Mouse (Mus musculus) forebrain, embryonic 16.5 days (tissue): ENCODE measurements at regions not wholly inside any gene's neighbourhood (a gene's known extent, or its start where the extent isn't known, plus 50 kb on each side); places are given as distances from the start of the nearest gene placed in this dataset.

Experiments
- ATAC-seq: fragments of 200-750 bp; cut with Nextera tagmentation; 2 replicates; pipeline ENCODE4 v1.8.0; 2017; ENCODE audit warnings: mild to moderate bottlenecking, moderate library complexity
- H3K27ac ChIP-seq: fragments of 300-500 bp; sonication (generic); 2 replicates; pipeline ENCODE4 v1.5.1; 2014; ENCODE audit warnings: low read length, control low read depth
- H3K27me3 ChIP-seq: fragments of 300-500 bp; sonication (generic); replicated peaks from 2 replicates; pipeline ENCODE4 v1.6.1; 2014; ENCODE audit warnings: low read length; ENCODE audit not compliant: control insufficient read depth, insufficient read depth
- H3K36me3 ChIP-seq: fragments of 300-500 bp; sonication (generic); 2 replicates; pipeline ENCODE4 v1.6.1; 2014; ENCODE audit not compliant: control insufficient read depth, insufficient read depth
- H3K4me1 ChIP-seq: fragments of 300-500 bp; sonication (generic); replicated peaks from 2 replicates; pipeline ENCODE4 v1.6.1; 2014; ENCODE audit warnings: low read length; ENCODE audit not compliant: control insufficient read depth, insufficient read depth
- H3K4me2 ChIP-seq: fragments of 300-500 bp; sonication (generic); 2 replicates; pipeline ENCODE4 v1.6.1; 2014; ENCODE audit warnings: mild to moderate bottlenecking, low read length, control low read depth
- H3K4me3 ChIP-seq: fragments of 300-500 bp; sonication (generic); replicated peaks from 2 replicates; pipeline ENCODE4 v1.5.1; 2014; ENCODE audit warnings: mild to moderate bottlenecking, low read length, control low read depth
- H3K9ac ChIP-seq: fragments of 300-500 bp; sonication (generic); replicated peaks from 2 replicates; pipeline ENCODE4 v1.6.1; 2014; ENCODE audit warnings: low read depth, low read length, control low read depth
- H3K9me3 ChIP-seq: fragments of 300-500 bp; sonication (generic); 2 replicates; pipeline ENCODE4 v1.6.1; 2016; ENCODE audit warnings: low read length; ENCODE audit not compliant: control insufficient read depth
- WGBS: fragments of 180-500 bp; shearing (Covaris S2); extraction: QIAGEN DNeasy Blood & Tissue Kit; methylation state at CpG from one replicate; pipeline ENCODE4 v1.1.7; 2014; 5-methylcytosine and 5-hydroxymethylcytosine counted together

DNA sequence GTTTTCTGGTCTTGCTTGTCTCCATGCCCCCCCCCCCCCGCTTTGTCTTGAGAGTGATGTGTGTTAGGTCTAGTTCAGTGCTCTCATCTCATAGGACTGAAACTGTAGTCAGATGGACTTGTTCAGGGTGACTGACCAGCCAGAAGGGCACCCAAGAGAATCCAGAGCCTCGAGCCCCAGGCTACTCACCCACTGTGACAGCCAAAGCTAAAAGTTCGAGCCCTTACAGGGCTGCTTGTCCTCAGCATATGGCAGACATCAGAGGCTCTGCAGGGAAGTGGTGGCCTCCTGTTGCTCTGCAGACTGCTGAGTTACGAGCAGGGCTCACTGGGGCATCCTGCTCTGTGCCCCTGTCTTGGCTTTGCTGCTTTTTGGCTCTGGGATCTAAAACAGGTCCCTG lies 64.9 kb downstream of the Fam43a start:
- H3K4me3 ChIP-seq, result no peak overlapping the region
- no peaks in the 10 kb centered on the region for H3K36me3 ChIP-seq
- no peaks in the 10 kb centered on the region for H3K9me3 ChIP-seq
- 63% methylated on average over 4 of the region's 4 CpGs for WGBS
- H3K9ac ChIP-seq, result no peak overlapping the region
- H3K27ac ChIP-seq, result no peak overlapping the region
- H3K27me3 ChIP-seq, result no peaks in the 10 kb centered on the region
- ATAC-seq, result no peak
- no peaks in the 10 kb centered on the region for H3K4me1 ChIP-seq
- no peak overlapping the region for H3K4me2 ChIP-seq

DNA sequence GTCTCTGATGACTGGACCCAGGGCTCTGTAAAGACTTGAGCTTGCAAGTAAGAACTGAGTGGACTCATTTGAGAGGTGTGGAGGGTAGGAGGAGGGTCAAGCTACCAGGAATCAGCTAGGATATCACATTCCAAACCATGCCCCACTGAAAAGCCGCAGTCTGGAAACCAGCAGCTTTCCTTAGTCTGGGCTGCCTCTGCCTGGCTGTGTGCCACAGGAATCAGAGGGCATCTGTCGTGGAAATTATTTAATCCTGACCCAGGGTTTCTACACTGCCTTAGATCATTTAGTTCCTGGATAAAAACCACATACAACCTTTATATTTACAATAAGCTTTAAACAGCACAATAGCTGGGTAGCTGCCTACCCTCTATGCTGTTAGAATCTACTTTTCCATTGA lies 66.4 kb downstream of the Fam43a start:
- 43% methylated on average over 2 of the region's 2 CpGs for WGBS
- H3K9ac ChIP-seq, result no peak overlapping the region
- no peak for ATAC-seq

DNA sequence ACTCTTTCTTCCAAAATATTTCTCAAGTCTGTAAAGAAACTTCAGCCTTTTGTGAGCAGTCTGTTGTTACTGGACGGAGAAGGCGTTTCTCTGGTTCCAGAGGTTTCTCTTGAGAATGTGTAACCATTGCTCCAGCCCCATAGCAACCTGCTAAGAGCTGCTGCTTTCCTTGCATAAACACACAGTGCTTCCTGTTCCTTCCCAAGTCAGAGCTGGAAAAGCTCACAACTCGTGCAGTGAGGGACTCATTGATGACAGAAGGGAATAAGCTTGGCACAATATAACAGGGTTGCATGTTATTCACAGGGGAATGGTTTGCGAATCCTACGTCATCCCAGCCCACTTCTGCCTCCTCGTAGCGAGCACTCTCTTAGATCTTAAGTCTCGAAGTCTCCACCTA lies 70.4 kb downstream of the Fam43a start:
- Histone ChIP-seq H3K4me1 (peaks cover 6% of the 10 kb centered on the region), H3K4me2 (no peak overlapping the region), H3K9me3 (no peaks in the 10 kb centered on the region), H3K9ac (no peak overlapping the region), H3K4me3 (no peak overlapping the region), H3K36me3 (no peaks in the 10 kb centered on the region), H3K27ac (no peak overlapping the region), H3K27me3 (no peaks in the 10 kb centered on the region)
- WGBS, result 85% methylated on average over 8 of the region's 8 CpGs
- ATAC-seq, result no peak

More for the DNA sequence above, 66.4 kb downstream of the Fam43a start:
- no peaks in the 10 kb centered on the region for H3K4me1 ChIP-seq
- no peak overlapping the region for H3K4me2 ChIP-seq
- no peak overlapping the region for H3K27ac ChIP-seq
- no peaks in the 10 kb centered on the region for H3K27me3 ChIP-seq
- H3K9me3 ChIP-seq, result no peaks in the 10 kb centered on the region
- H3K4me3 ChIP-seq, result no peak overlapping the region
- no peaks in the 10 kb centered on the region for H3K36me3 ChIP-seq

DNA sequence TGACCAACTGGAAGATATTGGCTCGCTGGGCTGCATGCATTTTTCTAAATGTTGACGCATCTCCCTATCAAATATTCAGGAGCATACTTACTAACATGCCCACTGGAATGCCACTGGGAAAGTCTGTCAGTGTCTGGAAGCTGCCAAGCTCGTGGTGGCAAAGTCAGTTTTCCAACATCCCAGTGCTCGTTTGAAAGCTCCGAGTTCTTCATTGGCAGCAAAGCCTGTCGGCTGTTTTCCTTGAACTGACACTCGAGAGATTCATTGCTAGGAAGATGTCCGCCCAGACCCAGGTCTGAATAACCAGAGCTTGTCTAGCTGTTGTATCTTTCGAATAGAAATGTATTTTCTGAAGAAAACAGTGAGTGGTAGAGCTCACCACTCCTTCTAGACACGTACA lies 72.1 kb downstream of the Fam43a start:
- no peaks in the 10 kb centered on the region for H3K27me3 ChIP-seq
- no peak overlapping the region for H3K27ac ChIP-seq
- peaks cover 6% of the 10 kb centered on the region for H3K4me1 ChIP-seq
- H3K36me3 ChIP-seq, result no peaks in the 10 kb centered on the region
- 63% methylated on average over 10 of the region's 10 CpGs for WGBS
- H3K4me2 ChIP-seq, result no peak overlapping the region
- H3K4me3 ChIP-seq, result no peak overlapping the region
- no peaks in the 10 kb centered on the region for H3K9me3 ChIP-seq
- no peak for ATAC-seq
- H3K9ac ChIP-seq, result no peak overlapping the region

DNA sequence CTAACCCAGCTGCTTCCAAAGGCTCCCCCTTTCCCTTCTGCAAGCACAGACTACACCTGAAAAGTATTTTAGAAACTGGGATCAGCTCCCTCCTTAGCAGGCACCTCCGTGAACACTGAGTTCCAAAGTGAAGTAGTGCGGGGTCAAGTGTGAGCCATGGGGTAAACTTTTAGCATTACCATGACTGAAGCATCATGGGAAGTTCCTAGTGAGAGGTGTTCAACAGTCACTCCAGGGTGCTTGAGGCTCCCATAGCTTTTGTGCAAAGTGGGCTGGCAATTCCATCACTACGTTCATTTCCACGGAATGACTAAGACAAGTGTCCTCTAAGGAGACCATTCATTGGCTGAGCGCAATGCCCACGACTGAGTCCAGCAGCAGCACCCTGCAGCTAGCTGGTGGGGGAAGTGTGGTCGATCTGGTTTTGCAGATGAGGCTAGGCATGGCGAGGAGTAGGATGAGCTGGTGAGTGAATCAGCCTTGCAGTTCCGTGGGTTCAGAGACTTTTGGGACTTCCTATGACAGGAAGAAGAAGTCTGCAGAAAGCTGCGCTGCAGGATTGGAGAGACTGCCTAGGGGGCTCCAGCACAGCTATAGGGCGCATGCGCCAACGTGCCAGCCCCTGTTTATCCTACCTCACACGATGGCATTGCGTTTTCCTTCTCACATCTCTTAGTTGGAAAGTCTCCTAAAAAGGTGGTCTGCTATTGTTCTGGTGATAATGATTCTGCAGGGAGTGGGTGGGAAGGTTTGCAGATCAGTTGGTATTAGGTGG lies 73.4 kb downstream of the Fam43a start:
- H3K4me2 ChIP-seq, result no peak overlapping the region
- H3K36me3 ChIP-seq, result no peaks in the 10 kb centered on the region
- no peak overlapping the region for H3K27ac ChIP-seq
- no peak for ATAC-seq
- no peaks in the 10 kb centered on the region for H3K9me3 ChIP-seq
- H3K9ac ChIP-seq, result no peak overlapping the region
- peaks cover 6% of the 10 kb centered on the region for H3K4me1 ChIP-seq
- no peak overlapping the region for H3K4me3 ChIP-seq
- H3K27me3 ChIP-seq, result no peaks in the 10 kb centered on the region
- 71% methylated on average over 15 of the region's 15 CpGs for whole genome bisulfite sequencing

DNA sequence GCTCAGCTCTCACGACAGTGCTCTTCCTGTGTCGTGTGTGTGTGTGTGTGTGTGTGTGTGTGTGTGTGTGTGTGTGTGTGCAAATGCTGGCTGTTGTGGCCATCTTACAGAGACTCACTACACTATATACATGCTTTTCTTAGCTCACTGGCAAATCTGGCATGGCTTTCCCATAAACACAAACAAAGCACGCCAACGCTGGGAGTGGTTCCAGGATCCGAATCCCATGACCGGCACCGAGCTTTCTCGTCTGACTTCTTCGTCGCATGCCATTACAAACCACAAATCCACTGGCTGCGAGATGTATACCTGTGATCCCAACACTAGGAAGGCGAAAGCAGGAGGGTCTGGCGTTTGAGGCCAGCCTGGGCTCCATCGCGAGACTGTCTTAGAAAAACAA lies 74.1 kb downstream of the Fam43a start:
- no peak overlapping the region for H3K27ac ChIP-seq
- no peak overlapping the region for H3K9ac ChIP-seq
- no peaks in the 10 kb centered on the region for H3K27me3 ChIP-seq
- no peaks in the 10 kb centered on the region for H3K9me3 ChIP-seq
- H3K4me2 ChIP-seq, result no peak overlapping the region
- 64% methylated on average over 14 of the region's 15 CpGs for WGBS
- H3K4me1 ChIP-seq, result peaks cover 6% of the 10 kb centered on the region
- no peaks in the 10 kb centered on the region for H3K36me3 ChIP-seq
- no peak for ATAC-seq
- no peak overlapping the region for H3K4me3 ChIP-seq

DNA sequence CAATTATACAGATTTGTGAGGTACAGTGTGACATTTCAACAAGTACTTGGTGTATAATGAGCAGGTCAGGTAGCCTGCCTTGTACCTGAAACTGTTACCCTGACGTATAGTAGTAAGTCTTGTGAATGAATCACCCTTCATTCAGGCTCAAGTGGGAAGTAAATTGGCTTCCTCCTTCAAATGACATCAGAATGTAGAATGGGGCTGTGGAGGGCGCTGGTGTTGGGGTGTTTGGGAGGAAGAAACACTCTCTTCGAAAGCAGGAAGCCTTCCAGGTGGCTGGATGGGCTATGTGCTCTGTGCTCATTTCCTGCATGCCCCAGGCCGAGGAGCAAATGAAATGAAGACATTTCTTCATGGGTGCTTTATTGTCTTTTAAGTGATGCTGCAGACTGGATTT lies 76.3 kb downstream of the Fam43a start:
- Histone ChIP-seq H3K27me3 (no peaks in the 10 kb centered on the region), H3K27ac (no peak overlapping the region), H3K4me3 (no peak overlapping the region), H3K4me1 (peaks cover 6% of the 10 kb centered on the region), H3K36me3 (no peaks in the 10 kb centered on the region), H3K4me2 (no peak overlapping the region), H3K9ac (no peak overlapping the region), H3K9me3 (no peaks in the 10 kb centered on the region)
- 81% methylated on average over 4 of the region's 4 CpGs for WGBS
- ATAC-seq, result no peak

DNA sequence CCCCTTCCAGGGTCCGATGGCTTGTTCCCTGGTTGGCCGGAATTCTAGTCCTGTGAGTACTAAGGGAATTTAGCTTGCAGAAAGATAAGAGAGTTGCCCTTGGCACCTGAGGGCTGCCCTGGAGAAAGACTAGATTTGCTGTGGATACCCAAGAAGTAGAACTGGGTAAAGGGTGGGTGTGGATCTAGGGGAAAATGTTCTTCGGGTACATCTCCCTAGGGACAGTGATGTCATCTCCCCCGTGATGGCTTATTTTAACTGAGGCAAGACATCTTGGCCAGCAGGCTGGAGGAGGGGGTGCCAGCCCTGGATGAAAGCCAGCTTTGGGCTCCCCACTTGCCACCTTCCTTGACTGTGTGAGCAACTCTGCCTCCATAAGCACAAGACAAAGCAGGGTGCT lies 77.5 kb downstream of the Fam43a start:
- Histone ChIP-seq H3K27ac (no peak overlapping the region), H3K27me3 (no peaks in the 10 kb centered on the region)

DNA sequence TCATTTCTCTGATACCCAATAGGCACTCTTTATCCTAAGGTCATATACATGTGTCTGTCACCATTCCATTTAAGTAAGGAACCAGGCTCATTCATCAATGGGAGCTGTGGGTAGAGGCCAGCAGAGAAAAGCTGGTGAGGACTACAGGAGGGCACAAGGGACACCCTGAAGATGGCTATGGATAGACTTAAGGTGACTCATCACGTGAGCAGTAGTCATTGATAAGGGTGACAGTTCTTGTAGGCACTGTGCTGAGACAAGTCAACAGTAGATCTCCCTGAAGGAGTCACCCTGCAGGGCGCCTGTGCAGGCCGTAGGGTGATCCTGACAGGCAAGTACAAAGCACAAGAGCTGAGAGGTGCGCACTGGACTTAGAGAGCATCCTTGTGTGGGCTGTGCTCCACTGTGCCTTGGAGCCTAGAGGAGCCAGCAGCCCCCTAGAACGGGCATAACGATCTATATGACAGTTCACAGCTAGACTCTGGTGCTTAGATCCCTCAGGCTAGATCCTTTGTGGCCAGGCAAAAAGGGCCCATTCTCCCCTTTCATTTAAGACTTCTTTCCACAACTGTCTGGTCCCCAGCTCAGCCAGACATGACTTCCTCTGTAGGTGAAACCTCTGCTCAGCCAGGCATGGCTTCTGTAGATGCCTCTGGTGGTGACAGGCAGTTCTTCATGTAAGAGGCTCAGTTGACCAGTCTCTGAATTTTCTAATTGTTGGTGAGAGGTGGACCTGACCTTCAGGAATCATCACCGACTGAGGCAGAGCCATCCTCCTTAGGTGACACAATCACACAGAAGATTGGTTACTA lies 78.6 kb downstream of the Fam43a start:
- no peak for ATAC-seq
- Histone ChIP-seq H3K4me3 (no peak overlapping the region), H3K9ac (no peak overlapping the region), H3K27ac (no peak overlapping the region), H3K27me3 (no peaks in the 10 kb centered on the region), H3K9me3 (no peaks in the 10 kb centered on the region), H3K4me2 (no peak overlapping the region), H3K36me3 (no peaks in the 10 kb centered on the region), H3K4me1 (peaks cover 4% of the 10 kb centered on the region)
- 79% methylated on average over 7 of the region's 7 CpGs for WGBS

More for the DNA sequence above, 77.5 kb downstream of the Fam43a start:
- Histone ChIP-seq H3K4me3 (no peak overlapping the region), H3K9me3 (no peaks in the 10 kb centered on the region), H3K9ac (no peak overlapping the region), H3K4me2 (no peak overlapping the region), H3K36me3 (no peaks in the 10 kb centered on the region), H3K4me1 (peaks cover 4% of the 10 kb centered on the region)
- ATAC-seq, result no peak
- 88% methylated on average over 4 of the region's 4 CpGs for WGBS
